Mouse (Mus musculus) left cerebral cortex, adult 2 months (tissue): ENCODE measurements around the gene Grik5. TPM values are rescaled to one million over a fixed set of nuclear protein-coding genes. Genes with fewer than 3 reads are reported as not detected.
A peak's percentile ranks its signal among the peaks of the same experiment; 100 is the strongest.

ENCODE experiments used
- DNase-seq, 2 experiments: peaks; one replicate each; pipeline ENCODE4 v3.0.0; 2021 to 2022; ENCODE audit warnings: low spot score in 2 of 2, mixed read lengths in 1 of 2; ENCODE audit errors: extremely low spot score in 1 of 2
- H3K27ac ChIP-seq: fragments of 200-600 bp; 2 replicates; pipeline ENCODE4 v1.8.1; 2022
- H3K4me3 ChIP-seq: fragments of 200-600 bp; 2 replicates; pipeline ENCODE4 v1.8.1; 2022
- CTCF ChIP-seq: fragments of 200-600 bp; IDR thresholded peaks from 2 replicates; pipeline ENCODE4 v1.8.1; 2022; ENCODE audit warnings: antibody characterized with exemption, mild to moderate bottlenecking, moderate library complexity
- intact Hi-C: fragments of 180-260 bp; cut with DNase I; formaldehyde crosslinking; loops from one replicate; pipeline ENCODE4 v1.15.1; 2025
- microRNA-seq, 2 experiments: library from miRNA; unstranded; fragments of <30 nt; microRNA quantifications; one replicate each; pipeline ENCODE4 v1.2.0; 2021
- total RNA-seq, 2 experiments: library from RNA; stranded (reverse); gene quantifications; 2 replicates each; pipeline ENCODE4 v1.2.3; 2021

Gene Grik5
- total RNA-seq, 2 experiments from 2014 or later, result 207 to 218 TPM

DNA sequence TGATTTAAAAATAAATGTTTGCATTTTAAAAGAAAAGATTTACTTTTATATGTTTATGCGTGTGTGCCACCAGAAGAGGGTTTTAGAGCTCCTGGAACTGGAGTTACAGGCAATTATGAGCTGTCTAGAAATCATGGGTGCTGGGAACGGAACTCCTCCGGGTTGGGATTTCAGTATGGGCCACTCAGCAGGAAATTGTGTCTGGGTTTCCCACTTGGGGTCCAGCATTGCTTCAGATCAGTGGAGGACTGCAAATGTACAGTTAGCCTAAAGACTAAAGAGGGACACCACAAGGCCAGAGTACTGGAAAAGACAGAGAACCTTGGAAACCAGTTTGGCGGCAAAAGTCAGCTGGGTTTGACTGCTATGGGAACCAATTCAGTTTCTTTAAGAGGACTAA, 98.9 kb downstream of the Grik5 start:
- Histone ChIP-seq H3K27ac (no peak overlapping the region), H3K4me3 (no peak overlapping the region)
- TF ChIP-seq CTCF, result no peak
- no peak for DNase-seq
- intact Hi-C loops, result loop anchor here (5.0 kb wide), 1 partner anchor 264 kb away; the partner anchor contains the start of gene Gsk3a

- peak; percentile 91 to 93 for DNase-seq
- intact Hi-C loops, result loop anchor here (1.0 to 5.0 kb wide), 2 partner anchors 88 to 265 kb away; partner anchors contain the start of genes Gsk3a and Rps19
- TF ChIP-seq CTCF, result peak; percentile 42
Measured at GRCm38 (mm10) chr7:24971972-24972893, 99.9 kb downstream of the Grik5 start, which contains the start of gene Rabac1. Rabac1 (minus strand) TSS chr7:24972754.

GRCm38 (mm10) chr7:24971261-24971971, 100.7 kb downstream of the Grik5 start:
- intact Hi-C loops, result loop anchor here (5.0 kb wide), 1 partner anchor 266 kb away; the partner anchor contains the start of gene Gsk3a
- H3K4me3 ChIP-seq, result peak overlapping the region; percentile 73
- DNase-seq, result no peak
- H3K27ac ChIP-seq, result peak overlapping the region; percentile 97
- TF ChIP-seq CTCF, result peak; percentile 54

More at GRCm38 (mm10) chr7:24971972-24972893, 99.9 kb downstream of the Grik5 start, which contains the start of gene Rabac1:
- peak within 1 kb of the TSS; percentile 97 for H3K27ac ChIP-seq
- peak within 1 kb of the TSS; percentile 73 for H3K4me3 ChIP-seq

- intact Hi-C loops, result loop anchor here (5.0 kb wide), 1 partner anchor 267 kb away; the partner anchor contains the start of gene Gsk3a
- no peak for TF ChIP-seq CTCF
- no peak for DNase-seq
- Histone ChIP-seq H3K4me3 (no peak overlapping the region), H3K27ac (no peak overlapping the region; the same call in 1 of the 2 replicates)
Measured at GRCm38 (mm10) chr7:24970341-24970740, 101.8 kb downstream of the Grik5 start.

GRCm38 (mm10) chr7:24969805-24970204, 102.3 kb downstream of the Grik5 start:
- intact Hi-C loops, result loop anchor here (5.0 kb wide), 2 partner anchors 153 to 267 kb away; partner anchors contain the start of gene Gsk3a
- Histone ChIP-seq H3K27ac (no peak overlapping the region; the same call in 1 of the 2 replicates), H3K4me3 (no peak overlapping the region)
- peak in 1 of 2 experiments; percentile 66 for DNase-seq
- TF ChIP-seq CTCF, result no peak

GRCm38 (mm10) chr7:24968463-24968862, 103.7 kb downstream of the Grik5 start:
- no peak for TF ChIP-seq CTCF
- intact Hi-C loops, result loop anchor here (5.0 kb wide), 1 partner anchor 151 kb away; no protein-coding TSS in a partner anchor
- no peak for DNase-seq
- no peak overlapping the region for H3K27ac ChIP-seq
- H3K4me3 ChIP-seq, result no peak overlapping the region

GRCm38 (mm10) chr7:24967966-24968365, 104.2 kb downstream of the Grik5 start:
- no peak overlapping the region for H3K4me3 ChIP-seq
- no peak for TF ChIP-seq CTCF
- no peak overlapping the region for H3K27ac ChIP-seq
- no peak for DNase-seq
- intact Hi-C loops, result loop anchor here (5.0 kb wide), 1 partner anchor 151 kb away; no protein-coding TSS in a partner anchor

DNA sequence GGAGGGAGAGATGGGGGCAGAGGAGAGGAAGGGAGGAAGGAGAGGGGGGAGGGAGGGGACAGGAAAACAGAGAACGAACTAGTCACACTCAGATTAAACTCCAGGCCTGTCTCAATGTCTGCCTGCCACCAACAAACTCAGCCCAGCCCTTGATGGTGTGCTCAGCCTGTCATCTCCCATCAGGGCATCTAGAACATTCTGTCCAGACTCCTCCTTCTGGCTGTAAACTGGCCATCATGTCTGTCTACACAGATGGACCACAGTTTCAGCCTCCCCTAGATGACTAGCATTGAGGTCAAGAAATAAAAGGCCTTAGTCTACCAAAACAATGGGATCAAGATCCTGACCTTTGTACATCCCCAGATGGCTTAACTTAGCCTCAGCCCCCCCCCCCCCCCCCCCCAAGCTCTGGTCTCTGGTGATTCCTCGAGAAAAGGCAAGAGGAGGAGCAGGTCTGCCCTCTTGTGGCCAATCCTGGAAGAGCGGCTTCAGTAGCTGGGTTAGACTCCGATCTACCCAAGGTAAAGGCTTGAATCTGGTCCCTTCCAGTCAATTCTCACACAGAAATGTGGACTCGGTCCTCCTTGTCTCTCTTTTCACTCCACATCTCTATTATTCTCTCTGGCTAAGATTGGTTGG, 107.1 kb downstream of the Grik5 start:
- Histone ChIP-seq H3K27ac (no peak overlapping the region), H3K4me3 (no peak overlapping the region)
- peak; percentile 82 to 86 for DNase-seq
- intact Hi-C loops, result loop anchor here (1.0 to 5.0 kb wide), 2 partner anchors 75 to 148 kb away; no protein-coding TSS in a partner anchor
- peak; percentile 71 for TF ChIP-seq CTCF

DNA sequence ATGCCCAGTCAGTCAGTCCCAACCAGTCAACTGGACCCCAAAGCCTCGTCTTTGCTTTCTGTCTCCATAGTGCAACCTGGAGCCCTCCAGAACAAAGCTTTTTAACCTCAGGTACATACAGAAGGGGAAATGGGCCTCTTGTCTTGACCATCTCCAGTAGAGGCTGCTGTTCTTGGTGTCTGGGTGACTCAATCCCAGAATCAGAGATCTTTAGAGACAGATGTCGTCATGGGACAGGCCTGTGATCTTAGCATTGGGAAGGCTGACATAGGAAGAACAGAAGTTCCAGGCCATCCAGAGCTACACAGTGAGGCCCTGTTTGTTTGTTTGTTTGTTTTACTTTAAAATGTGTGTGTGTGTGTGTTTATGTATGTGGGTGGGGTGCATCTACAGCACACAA, 107.9 kb downstream of the Grik5 start:
- intact Hi-C loops, result no loop called here
- Histone ChIP-seq H3K4me3 (no peak overlapping the region), H3K27ac (no peak overlapping the region)
- no peak for DNase-seq
- TF ChIP-seq CTCF, result no peak

Small RNA genes within 50 kb of the gene (microRNA-seq; reads per million reads assigned to microRNA genes)
- gene Mir6537 (0 reads per million in 2 experiments), gene Mir7046 (12.0 to 13.6 reads per million in 2 experiments), gene Mir7047 (74.2 to 79.1 reads per million in 2 experiments)

Other genes starting within 250 kb of the Grik5 start
- gene Gm9844, start 210.1 kb downstream of the Grik5 start, total RNA-seq, result 1 to 10 TPM in 1 of 2 experiments, not detected in 1; 1.0 TPM
- gene Lypd4, start 202.4 kb downstream of the Grik5 start, total RNA-seq, result not detected
- gene Dmrtc2, start 202.3 kb downstream of the Grik5 start, total RNA-seq, result not detected
- gene Rps19, start 188.0 kb downstream of the Grik5 start, total RNA-seq, result 100 to 1,000 TPM; 488 to 501 TPM
- under 1 TPM; 0.37 to 0.38 TPM for gene Cd79a, start 175.0 kb downstream of the Grik5 start, total RNA-seq
- 10 to 100 TPM; 75.1 to 86.6 TPM for gene Arhgef1, start 169.4 kb downstream of the Grik5 start, total RNA-seq
- gene Gm4881, start 127.9 kb downstream of the Grik5 start, total RNA-seq, result not detected
- gene Rabac1, start 99.6 kb downstream of the Grik5 start, total RNA-seq, result 100 to 1,000 TPM; 287 TPM
- 1,000 to 10,000 TPM; 1,970 to 2,141 TPM for gene Atp1a3, start 66.4 kb downstream of the Grik5 start, total RNA-seq
- 10 to 100 TPM; 37.1 to 37.7 TPM for gene Zfp574, start 221 bp upstream of the Grik5 start, total RNA-seq
- 10 to 100 TPM; 12.5 to 14.0 TPM for gene Pou2f2, start 107.4 kb upstream of the Grik5 start, total RNA-seq
- 10 to 100 TPM; 23.9 to 26.3 TPM for gene Dedd2, start 148.3 kb upstream of the Grik5 start, total RNA-seq
- gene Zfp526, start 149.1 kb upstream of the Grik5 start, total RNA-seq, result 10 to 100 TPM; 10.6 to 11.2 TPM
- 100 to 1,000 TPM; 215 to 220 TPM for gene Gsk3a, start 165.5 kb upstream of the Grik5 start, total RNA-seq
- 10 to 100 TPM; 61.5 to 68.2 TPM for gene Erf, start 178.4 kb upstream of the Grik5 start, total RNA-seq
- 100 to 1,000 TPM; 215 to 228 TPM for gene Cic, start 195.4 kb upstream of the Grik5 start, total RNA-seq
- 10 to 100 TPM; 27.9 to 34.2 TPM for gene Pafah1b3, start 225.6 kb upstream of the Grik5 start, total RNA-seq
- under 1 TPM in 1 of 2 experiments, not detected in 1; 0.27 TPM for gene Prr19, start 229.1 kb upstream of the Grik5 start, total RNA-seq
- 10 to 100 TPM; 51.8 to 59.3 TPM for gene Tmem145, start 233.8 kb upstream of the Grik5 start, total RNA-seq
- 100 to 1,000 TPM; 110 to 115 TPM for gene Megf8, start 244.8 kb upstream of the Grik5 start, total RNA-seq